Mouse (Mus musculus) splenic B cell, adult 2 months (primary cell): ENCODE measurements around the gene Rbks.
"Not testable (repeated sequence)": the region's sequence is repeated elsewhere in the genome, so short reads cannot be mapped to it uniquely, and the experiment has no call there.

Source experiments
- DNase-seq: peaks from one replicate; pipeline ENCODE4 v3.0.0-alpha.2; 2011; ENCODE audit warnings: low read depth, low spot score
- H3K27me3 ChIP-seq: 2 replicates; pipeline ENCODE4 v1.6.1; 2012; ENCODE audit warnings: mild to moderate bottlenecking, low read length, moderate library complexity, mixed read lengths; ENCODE audit not compliant: control insufficient read depth, poor library complexity, insufficient read depth, severe bottlenecking
- H3K36me3 ChIP-seq: 2 replicates; pipeline ENCODE4 v1.6.1; 2012; ENCODE audit warnings: mild to moderate bottlenecking, low read length, moderate library complexity, mixed read lengths; ENCODE audit not compliant: control insufficient read depth, poor library complexity, insufficient read depth, severe bottlenecking

Gene Rbks

DNA sequence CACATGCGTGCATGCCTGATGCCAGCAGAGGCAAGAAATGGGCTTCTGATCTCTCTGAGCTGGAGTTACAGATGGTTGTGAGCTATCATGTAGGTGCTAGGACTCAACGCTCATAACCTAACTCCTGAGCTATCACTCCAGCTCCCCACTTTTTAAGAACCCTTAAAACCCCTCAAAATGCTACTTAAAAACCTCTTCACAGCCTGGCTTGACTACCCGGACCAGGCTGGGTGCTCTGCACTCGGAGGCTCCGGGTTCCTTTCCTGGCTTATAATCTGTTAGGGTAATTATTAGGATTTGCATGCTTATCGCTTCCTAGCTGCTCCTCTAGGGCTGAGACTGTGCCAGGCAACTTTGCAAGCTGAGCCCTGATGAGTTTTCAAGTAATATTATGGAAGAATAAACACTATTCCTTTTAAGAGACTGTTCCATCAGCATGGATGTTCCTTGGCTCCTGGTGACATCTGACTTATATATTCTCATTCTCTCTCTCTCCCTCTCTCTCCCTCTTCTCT lies 99.9 kb downstream of the Rbks start:
- Histone ChIP-seq H3K27me3 (no peaks in the 10 kb centered on the region), H3K36me3 (no peaks in the 10 kb centered on the region)
- no peak for DNase-seq

DNA sequence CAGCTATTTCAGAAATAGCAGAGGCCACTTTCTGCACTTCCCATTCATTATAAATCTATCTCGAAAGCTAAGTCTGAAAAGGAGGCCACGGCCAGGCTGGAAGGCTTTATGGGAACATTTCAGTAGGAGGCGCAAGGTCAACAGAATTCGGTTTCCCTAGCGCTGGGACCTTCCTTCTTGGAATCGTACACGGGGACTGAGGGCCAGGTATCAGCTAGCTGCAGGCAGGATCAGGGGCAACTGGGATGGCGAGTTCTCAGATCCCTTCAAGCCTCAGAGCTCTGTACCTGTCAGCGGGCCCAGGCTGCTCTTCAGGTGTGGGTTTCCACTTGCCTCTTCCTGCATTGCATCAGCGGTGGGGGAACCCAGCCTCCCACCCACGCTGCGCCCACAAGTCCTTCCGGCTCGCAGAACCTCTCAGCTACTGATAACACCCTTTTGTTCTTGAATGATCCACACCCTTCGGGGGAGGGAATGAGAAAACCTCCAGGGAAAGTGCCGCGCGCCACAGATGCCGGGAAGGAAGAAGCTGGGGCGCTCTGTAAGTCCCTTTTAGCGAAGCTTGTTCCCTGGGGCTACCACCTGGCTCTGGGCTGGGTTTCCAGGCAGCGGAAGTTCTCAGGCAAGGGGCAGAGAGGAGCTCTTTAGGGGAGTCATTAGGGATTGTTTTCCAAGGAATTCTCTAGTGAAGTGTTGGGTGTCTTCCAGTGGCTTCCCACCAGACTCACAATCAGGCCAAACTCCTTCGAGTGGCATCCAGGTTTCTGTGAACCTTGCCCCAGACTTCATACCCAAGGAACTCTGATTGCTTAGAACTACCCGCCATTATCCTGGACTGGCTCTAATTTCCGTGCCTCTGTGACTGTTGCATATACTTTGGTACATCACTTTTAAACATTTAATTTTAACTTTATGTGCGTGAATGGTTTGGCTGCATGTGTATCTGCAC lies 100.7 kb downstream of the Rbks start, which contains the start of gene Mrpl33:
Mrpl33 (plus strand) TSS at position 455 of the 949 bp plus-strand sequence.
- Histone ChIP-seq H3K36me3 (no peaks in the 10 kb centered on the region), H3K27me3 (no peaks in the 10 kb centered on the region)
- peak; percentile 61 for DNase-seq

GRCm38 (mm10) chr5:31595868-31596267 lies 101.6 kb downstream of the Rbks start:
- no peak for DNase-seq
- H3K36me3 ChIP-seq = no peaks in the 10 kb centered on the region
- H3K27me3 ChIP-seq = no peaks in the 10 kb centered on the region

GRCm38 (mm10) chr5:31591122-31591521 lies 106.3 kb downstream of the Rbks start:
- DNase-seq = no peak
- no peaks in the 10 kb centered on the region for H3K36me3 ChIP-seq
- no peaks in the 10 kb centered on the region for H3K27me3 ChIP-seq

GRCm38 (mm10) chr5:31589711-31590319 lies 107.6 kb downstream of the Rbks start:
- Histone ChIP-seq H3K27me3 (no peaks in the 10 kb centered on the region), H3K36me3 (no peaks in the 10 kb centered on the region)
- DNase-seq = no peak

- H3K36me3 ChIP-seq, DNase-seq, H3K27me3 ChIP-seq: not testable (repeated sequence)
Measured at GRCm38 (mm10) chr5:31588672-31589071, 108.8 kb downstream of the Rbks start.

DNA sequence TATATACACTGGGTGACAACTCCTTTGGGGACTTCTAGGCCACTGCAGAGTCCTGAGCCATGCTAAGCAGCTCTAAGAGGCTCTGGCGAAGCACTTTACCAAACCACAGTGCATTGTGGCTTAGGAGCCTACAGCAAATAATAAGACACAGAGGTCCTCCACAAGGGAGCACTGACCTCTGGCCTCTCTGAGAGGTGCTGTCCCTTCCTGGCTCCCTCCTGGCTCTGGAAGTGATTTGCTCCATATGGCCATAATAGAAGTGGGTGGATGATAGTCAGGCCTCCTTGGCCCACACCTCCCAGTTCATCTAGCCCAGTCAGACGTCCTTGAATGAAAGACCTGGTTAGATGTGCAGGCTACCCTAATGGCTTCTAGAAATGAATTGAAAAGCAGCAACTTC lies 109.4 kb downstream of the Rbks start:
- Histone ChIP-seq H3K36me3 (no peaks in the 10 kb centered on the region), H3K27me3 (no peaks in the 10 kb centered on the region)
- no peak for DNase-seq

DNA sequence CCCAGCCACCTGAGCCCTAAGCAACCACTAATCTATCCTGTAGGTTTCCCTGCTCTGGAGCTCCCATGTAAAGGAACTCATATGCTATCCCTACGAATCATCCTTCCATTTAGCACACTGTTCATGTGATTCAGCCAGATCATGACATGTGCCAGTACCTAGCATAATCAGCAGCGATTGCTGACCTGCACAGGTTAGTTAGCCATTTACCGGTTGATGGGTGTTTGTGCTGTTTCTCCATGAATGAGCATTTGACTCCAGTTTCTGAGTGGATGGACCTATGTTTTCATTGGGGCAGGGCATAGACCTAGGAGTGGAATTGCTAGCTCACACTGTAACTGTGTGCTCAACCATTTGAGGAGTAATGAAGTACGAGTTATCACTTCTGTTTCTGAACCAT lies 111.9 kb downstream of the Rbks start:
- DNase-seq = no peak
- Histone ChIP-seq H3K36me3 (no peaks in the 10 kb centered on the region), H3K27me3 (no peaks in the 10 kb centered on the region)

DNA sequence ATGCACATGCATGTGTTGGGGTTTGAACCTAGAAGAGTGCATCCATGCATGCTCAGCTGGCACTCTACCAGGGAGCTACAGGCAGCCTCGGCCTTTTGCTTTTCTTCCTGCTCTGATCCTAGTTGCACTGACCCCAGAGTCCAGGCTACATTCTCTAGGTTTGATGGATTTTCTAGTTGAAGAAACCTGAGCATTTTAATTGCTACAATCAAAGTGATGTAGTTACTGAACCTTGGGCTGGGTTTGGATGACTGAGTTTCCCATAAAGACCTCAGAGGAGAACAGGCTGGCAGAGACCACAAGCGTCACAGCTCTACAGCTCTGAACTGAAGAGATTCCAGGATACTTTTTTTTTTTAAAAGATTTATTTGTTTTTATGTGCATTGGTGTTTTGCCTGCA lies 114.2 kb downstream of the Rbks start:
- DNase-seq = no peak
- Histone ChIP-seq H3K27me3 (no peaks in the 10 kb centered on the region), H3K36me3 (no peaks in the 10 kb centered on the region)

DNA sequence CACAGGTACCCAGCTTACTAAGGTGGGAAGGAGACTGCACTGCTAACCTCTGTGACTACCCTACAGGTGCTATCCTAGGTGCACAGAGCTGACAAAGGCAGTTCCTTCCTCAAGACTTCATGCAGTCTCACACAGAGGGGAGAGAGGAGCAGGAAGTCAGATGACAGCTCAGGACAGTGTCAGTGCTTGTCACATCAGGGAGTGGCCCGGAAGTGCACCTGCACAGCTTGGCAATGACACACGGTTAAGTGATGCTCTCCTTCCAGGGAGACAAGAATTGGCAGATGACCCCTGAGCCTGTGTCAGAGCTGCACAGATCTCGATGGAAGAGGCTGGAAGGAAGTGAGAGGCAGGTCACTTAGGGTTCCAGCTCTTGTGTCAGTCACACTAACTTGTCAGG lies 115.5 kb downstream of the Rbks start:
- DNase-seq = no peak
- no peaks in the 10 kb centered on the region for H3K36me3 ChIP-seq
- H3K27me3 ChIP-seq = no peaks in the 10 kb centered on the region

DNA sequence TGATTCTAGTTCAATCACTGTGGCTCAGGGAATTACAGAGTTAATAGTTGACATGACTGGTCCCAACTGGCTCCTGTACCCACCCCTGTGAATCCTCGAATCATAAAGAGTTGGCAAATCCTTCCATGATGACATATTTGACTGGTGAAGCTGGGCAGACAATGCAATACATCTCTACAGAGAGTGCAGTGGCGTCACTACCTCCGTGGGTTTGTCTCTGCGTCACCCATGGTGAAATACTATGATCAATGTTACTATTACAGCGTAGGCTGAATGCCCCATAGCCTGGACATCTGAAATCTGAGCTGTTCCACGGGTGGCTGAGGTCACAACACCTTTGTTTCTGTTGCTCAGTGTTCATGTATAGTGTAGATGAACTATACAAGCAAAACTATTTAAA lies 116.2 kb downstream of the Rbks start:
- Histone ChIP-seq H3K27me3 (no peaks in the 10 kb centered on the region), H3K36me3 (no peaks in the 10 kb centered on the region)
- no peak for DNase-seq

- Histone ChIP-seq H3K27me3 (no peaks in the 10 kb centered on the region), H3K36me3 (no peaks in the 10 kb centered on the region)
- DNase-seq = peak; percentile 46
Measured at GRCm38 (mm10) chr5:31576539-31576975, 120.9 kb downstream of the Rbks start.
